Mouse (Mus musculus) stomach, embryonic 14.5 days (tissue): Measurements from ENCODE around the gene Kdm5a. TPM values are rescaled to one million over a fixed set of nuclear protein-coding genes. Genes with fewer than 3 reads are reported as not detected.

Experiments
- ATAC-seq: fragments of 200-750 bp; cut with Nextera tagmentation; 2 replicates; pipeline ENCODE4 v1.8.0; 2017; ENCODE audit warnings: low read depth, moderate TSS enrichment; ENCODE audit not compliant: insufficient number of reproducible peaks, insufficient read depth, low FRiP score
- H3K27ac ChIP-seq: fragments of 300-500 bp; sonication (generic); 2 replicates; pipeline ENCODE4 v1.5.1; 2014; ENCODE audit warnings: mild to moderate bottlenecking, low read length, moderate library complexity, mixed read lengths
- H3K27me3 ChIP-seq: fragments of 300-500 bp; sonication (generic); 2 replicates; pipeline ENCODE4 v1.6.1; 2014; ENCODE audit warnings: low read length, control low read depth, mixed read lengths; ENCODE audit not compliant: control insufficient read depth, insufficient read depth
- H3K36me3 ChIP-seq: fragments of 300-500 bp; sonication (generic); 2 replicates; pipeline ENCODE4 v1.6.1; 2014; ENCODE audit warnings: mild to moderate bottlenecking, control low read depth, low read length, moderate library complexity, mixed read lengths; ENCODE audit not compliant: control insufficient read depth, insufficient read depth
- H3K4me1 ChIP-seq: fragments of 300-500 bp; sonication (generic); 2 replicates; pipeline ENCODE4 v1.6.1; 2014; ENCODE audit warnings: low read length, control low read depth, mixed read lengths; ENCODE audit not compliant: control insufficient read depth, insufficient read depth
- H3K4me2 ChIP-seq: fragments of 300-500 bp; sonication (generic); replicated peaks from 2 replicates; pipeline ENCODE4 v1.6.1; 2014; ENCODE audit warnings: low read depth, low read length, control low read depth
- H3K4me3 ChIP-seq: fragments of 300-500 bp; sonication (generic); 2 replicates; pipeline ENCODE4 v1.5.1; 2014; ENCODE audit warnings: low read depth, low read length, control low read depth
- H3K9ac ChIP-seq: fragments of 300-500 bp; sonication (generic); replicated peaks from 2 replicates; pipeline ENCODE4 v1.6.1; 2014; ENCODE audit warnings: low read depth, mild to moderate bottlenecking, control low read depth, low read length, moderate library complexity, mixed read lengths
- H3K9me3 ChIP-seq: fragments of 300-500 bp; sonication (generic); 2 replicates; pipeline ENCODE4 v1.6.1; 2016; ENCODE audit warnings: low read depth, low read length, control low read depth; ENCODE audit not compliant: control insufficient read depth
- WGBS: fragments of 180-500 bp; shearing (Covaris S2); extraction: QIAGEN DNeasy Blood & Tissue Kit; methylation state at CpG from one replicate; pipeline ENCODE4 v1.1.7; 2014; 5-methylcytosine and 5-hydroxymethylcytosine counted together
- polyA plus RNA-seq: library from polyadenylated mRNA; unstranded; fragments of >200 nt; fragmentation: Nextera tagmentation; extraction: Ambion mirVana; gene quantifications from 2 replicates; pipeline ENCODE4 v1.2.1, GENCODE M21; 2014

The Kdm5a gene
- polyA plus RNA-seq, 1 experiment from 2014 or later, result 57.4 TPM

GRCm38 (mm10) chr6:120356478-120356877, 7.4 kb upstream of the Kdm5a start:
- peak overlapping the region; percentile 58 for H3K4me3 ChIP-seq
- peaks cover 4% of the 10 kb centered on the region for H3K36me3 ChIP-seq
- peak overlapping the region; percentile 63 for H3K9ac ChIP-seq
- H3K4me2 ChIP-seq, result peak overlapping the region; percentile 52
- 0 out of 2 replicates have a peak, but pooled peaks cover 6% of the 10 kb centered on the region for H3K4me1 ChIP-seq
- peak overlapping the region; percentile 82 for H3K27ac ChIP-seq
- 23% methylated on average over 5 of the region's 5 CpGs for WGBS
- no peaks in the 10 kb centered on the region for H3K27me3 ChIP-seq
- no peaks in the 10 kb centered on the region for H3K9me3 ChIP-seq
- no peak for ATAC-seq

- 1% methylated on average over 31 of the region's 31 CpGs for WGBS
- peaks cover 4% of the 10 kb centered on the region for H3K36me3 ChIP-seq
- no peaks in the 10 kb centered on the region for H3K9me3 ChIP-seq
- peak overlapping the region; percentile 82 for H3K27ac ChIP-seq
- peak overlapping the region; percentile 63 for H3K9ac ChIP-seq
- peak; percentile 99 for ATAC-seq
- H3K4me2 ChIP-seq, result peak overlapping the region; percentile 52
- H3K4me3 ChIP-seq, result peak overlapping the region; percentile 58
- H3K27me3 ChIP-seq, result no peaks in the 10 kb centered on the region
- 0 out of 2 replicates have a peak, but pooled peaks cover 6% of the 10 kb centered on the region for H3K4me1 ChIP-seq
Measured at GRCm38 (mm10) chr6:120356951-120357945, 6.7 kb upstream of the Kdm5a start.

- Histone ChIP-seq H3K9ac (no peak overlapping the region), H3K4me2 (no peak overlapping the region), H3K4me3 (no peak overlapping the region), H3K27me3 (no peaks in the 10 kb centered on the region), H3K4me1 (peaks cover 4% of the 10 kb centered on the region; the same call in 1 of the 2 replicates), H3K36me3 (0 out of 2 replicates have a peak, but pooled peaks cover under 1% of the 10 kb centered on the region), H3K27ac (no peak overlapping the region), H3K9me3 (no peaks in the 10 kb centered on the region)
- no peak for ATAC-seq
- 94% methylated on average over 2 of the region's 2 CpGs for WGBS
Measured at GRCm38 (mm10) chr6:120362124-120362523, 1.8 kb upstream of the Kdm5a start.

- peaks cover 4% of the 10 kb centered on the region; the same call in 1 of the 2 replicates for H3K4me1 ChIP-seq
- peak overlapping the region; percentile 80 for H3K4me2 ChIP-seq
- H3K9ac ChIP-seq, result peak overlapping the region; percentile 86
- H3K9me3 ChIP-seq, result no peaks in the 10 kb centered on the region
- peaks cover 4% of the 10 kb centered on the region; the same call in 1 of the 2 replicates for H3K36me3 ChIP-seq
- peak overlapping the region; percentile 99 for H3K4me3 ChIP-seq
- ATAC-seq, result no peak
- no peaks in the 10 kb centered on the region for H3K27me3 ChIP-seq
- H3K27ac ChIP-seq, result peak overlapping the region; percentile 90
- 23% methylated on average over 15 of the region's 15 CpGs for WGBS
Measured at GRCm38 (mm10) chr6:120362774-120363687, 893 bp upstream of the Kdm5a start.

- Histone ChIP-seq H3K27me3 (no peaks in the 10 kb centered on the region), H3K4me3 (peak overlapping the region; percentile 99), H3K4me1 (peaks cover 4% of the 10 kb centered on the region; the same call in 1 of the 2 replicates), H3K9ac (peak overlapping the region; percentile 86), H3K4me2 (peak overlapping the region; percentile 91), H3K9me3 (no peaks in the 10 kb centered on the region), H3K36me3 (peaks cover 18% of the 10 kb centered on the region), H3K27ac (peak overlapping the region; percentile 90)
- ATAC-seq, result no peak
- WGBS, result under 1% methylated on average over 31 of the region's 31 CpGs
Measured at GRCm38 (mm10) chr6:120364523-120364905, 590 bp downstream of the Kdm5a start.

DNA sequence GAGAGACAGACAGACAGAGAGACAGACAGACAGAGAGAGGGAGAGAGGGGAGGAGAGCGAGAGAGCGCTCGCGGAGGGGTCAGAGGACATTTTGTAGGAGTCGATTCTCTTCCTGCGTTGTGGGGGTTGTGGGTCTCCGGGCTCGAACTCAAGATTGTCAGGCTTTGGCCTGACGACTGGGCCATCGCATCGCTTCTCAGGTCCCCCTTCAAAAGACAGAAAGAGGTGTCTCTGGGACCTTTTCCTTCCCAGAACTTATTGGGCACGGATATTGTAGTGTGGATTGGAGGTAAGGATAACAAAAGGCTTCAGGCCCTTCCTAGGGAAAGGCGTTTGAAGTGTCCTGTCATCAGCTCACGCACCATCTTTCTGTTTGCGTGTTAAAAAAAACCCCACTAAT, 1.1 kb downstream of the Kdm5a start:
- Histone ChIP-seq H3K27me3 (no peaks in the 10 kb centered on the region), H3K4me2 (peak overlapping the region; percentile 91), H3K27ac (no peak overlapping the region), H3K36me3 (peaks cover 21% of the 10 kb centered on the region), H3K9me3 (no peaks in the 10 kb centered on the region), H3K4me3 (peak overlapping the region; percentile 99), H3K9ac (peak overlapping the region; percentile 86), H3K4me1 (peaks cover 4% of the 10 kb centered on the region; the same call in 1 of the 2 replicates)
- no peak for ATAC-seq
- WGBS, result 5% methylated on average over 15 of the region's 15 CpGs

DNA sequence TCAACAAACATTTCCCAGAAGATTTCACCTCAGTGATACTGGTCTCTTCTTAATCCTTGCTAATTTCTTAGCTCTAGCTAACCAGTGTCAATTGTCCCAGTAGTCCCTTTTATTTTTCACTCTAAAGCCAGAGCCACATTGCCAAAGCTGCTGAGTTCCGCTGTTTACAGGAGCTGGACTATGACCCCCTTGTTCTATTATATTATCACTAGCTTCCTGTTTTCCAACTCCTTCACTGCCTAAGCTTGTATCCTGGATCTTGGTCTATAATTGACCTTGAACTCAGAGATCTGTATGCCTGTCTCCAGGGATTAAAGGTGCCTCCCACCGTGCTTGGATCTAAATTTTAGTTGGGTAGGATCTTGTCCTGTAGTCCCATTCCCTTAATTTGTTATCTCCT, 12.8 kb downstream of the Kdm5a start:
- H3K9ac ChIP-seq, result no peak overlapping the region
- peaks cover 70% of the 10 kb centered on the region for H3K36me3 ChIP-seq
- 90% methylated on average over 2 of the region's 2 CpGs for WGBS
- H3K4me1 ChIP-seq, result no peaks in the 10 kb centered on the region
- ATAC-seq, result no peak
- no peak overlapping the region for H3K27ac ChIP-seq
- H3K9me3 ChIP-seq, result no peaks in the 10 kb centered on the region
- H3K4me2 ChIP-seq, result no peak overlapping the region
- H3K4me3 ChIP-seq, result no peak overlapping the region
- H3K27me3 ChIP-seq, result no peaks in the 10 kb centered on the region

- no peak overlapping the region for H3K9ac ChIP-seq
- H3K9me3 ChIP-seq, result no peaks in the 10 kb centered on the region
- no peak overlapping the region for H3K27ac ChIP-seq
- H3K4me2 ChIP-seq, result no peak overlapping the region
- peaks cover 60% of the 10 kb centered on the region for H3K36me3 ChIP-seq
- WGBS, result 88% methylated on average over 3 of the region's 3 CpGs
- H3K4me1 ChIP-seq, result no peaks in the 10 kb centered on the region
- H3K4me3 ChIP-seq, result no peak overlapping the region
- no peaks in the 10 kb centered on the region for H3K27me3 ChIP-seq
- no peak for ATAC-seq
Measured at GRCm38 (mm10) chr6:120390054-120390453, 26.1 kb downstream of the Kdm5a start.
